Mouse (Mus musculus): ENCODE measurements at regions not wholly inside any gene's neighbourhood (a gene's known extent, or its start where the extent isn't known, plus 50 kb on each side); places are given as distances from the start of the nearest gene placed in this dataset.
A peak's percentile ranks its signal among the peaks of the same experiment; 100 is the strongest.

DNA sequence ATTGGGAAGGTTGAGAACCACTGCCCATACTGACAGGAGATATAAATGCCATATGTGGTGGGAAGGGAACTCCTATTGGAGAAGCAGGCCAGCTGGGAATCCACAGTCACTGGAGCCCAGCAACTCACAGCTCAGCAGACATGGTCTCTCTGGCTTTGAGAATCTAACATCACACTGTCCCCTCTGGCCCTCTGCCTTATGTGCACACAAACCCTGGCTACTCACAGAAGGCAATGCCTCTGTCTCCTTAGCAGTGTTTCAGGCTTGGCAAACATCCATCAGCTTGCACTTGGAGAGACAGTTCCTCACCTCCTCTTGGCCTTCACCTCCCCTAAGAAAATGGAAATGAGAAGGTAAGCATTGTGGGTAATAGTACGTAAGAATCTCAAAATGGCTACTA, 188.2 kb upstream of the Mgmt start:
- DNase-seq, result no peak

GRCm38 (mm10) chr7:136707200-136708003, 187.0 kb upstream of the Mgmt start:
- no peak for DNase-seq

DNA sequence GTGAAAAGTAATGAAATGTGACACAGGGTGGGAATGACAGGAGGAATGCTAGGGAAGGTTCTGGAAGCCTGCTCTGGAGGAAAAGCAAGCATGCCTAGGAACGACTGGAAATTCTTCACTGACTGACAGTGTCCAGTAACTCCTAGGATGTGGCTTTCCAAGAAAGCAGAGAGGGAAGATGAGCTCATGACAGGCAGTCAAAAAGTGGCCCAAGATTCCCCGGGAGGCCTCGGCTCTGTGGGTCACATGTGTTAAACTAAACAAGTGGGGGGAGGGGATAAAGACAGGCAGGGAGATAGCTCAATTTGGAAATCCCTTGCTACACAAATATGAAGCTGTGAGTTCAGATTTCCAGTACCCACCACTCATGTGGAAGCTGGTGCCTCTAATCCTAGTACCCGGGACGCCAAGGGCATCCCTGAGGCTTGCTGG, 186.4 kb upstream of the Mgmt start:
- DNase-seq, result no peak

GRCm38 (mm10) chr7:136710653-136711052, 183.8 kb upstream of the Mgmt start:
- peak; percentile 34 to 49 for DNase-seq

GRCm38 (mm10) chr7:136712962-136713640, 181.3 kb upstream of the Mgmt start:
- DNase-seq, result peak; percentile 47 to 68

DNA sequence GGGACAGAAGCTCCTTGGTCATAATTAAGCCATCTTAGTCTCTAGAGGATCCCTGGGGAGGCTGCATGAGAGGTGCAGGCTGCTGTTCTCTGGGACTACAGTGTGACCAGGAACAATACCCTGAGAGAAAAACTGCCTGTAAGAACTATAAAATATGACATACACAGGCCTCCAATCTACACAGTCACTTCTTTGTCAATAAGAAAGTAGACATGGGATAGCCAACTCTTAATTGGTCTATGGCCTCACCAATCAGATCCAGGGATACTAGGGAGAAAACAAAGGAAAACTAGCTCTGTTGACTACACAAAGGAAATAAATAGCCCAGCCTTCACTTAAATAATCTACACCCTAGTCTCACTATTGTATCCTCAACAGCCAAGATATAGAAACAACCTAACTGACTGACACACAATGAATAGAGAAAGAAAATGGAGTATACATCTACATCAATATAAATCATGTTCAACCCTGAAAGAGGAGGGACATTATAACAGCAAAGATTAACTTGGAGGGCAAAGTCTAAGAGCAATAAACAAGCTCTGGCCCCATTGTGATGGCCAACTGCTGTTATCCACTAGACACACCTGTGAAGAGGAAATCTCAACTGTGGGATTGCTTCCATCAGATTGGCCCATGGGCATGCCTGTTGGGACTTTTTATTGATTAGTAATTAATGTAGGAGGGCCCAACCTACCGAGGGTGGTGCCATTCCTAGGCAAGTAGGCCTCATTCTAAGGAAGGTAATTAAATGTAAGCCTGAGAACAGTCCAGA, 166.6 kb upstream of the Mgmt start:
- no peak for DNase-seq

DNA sequence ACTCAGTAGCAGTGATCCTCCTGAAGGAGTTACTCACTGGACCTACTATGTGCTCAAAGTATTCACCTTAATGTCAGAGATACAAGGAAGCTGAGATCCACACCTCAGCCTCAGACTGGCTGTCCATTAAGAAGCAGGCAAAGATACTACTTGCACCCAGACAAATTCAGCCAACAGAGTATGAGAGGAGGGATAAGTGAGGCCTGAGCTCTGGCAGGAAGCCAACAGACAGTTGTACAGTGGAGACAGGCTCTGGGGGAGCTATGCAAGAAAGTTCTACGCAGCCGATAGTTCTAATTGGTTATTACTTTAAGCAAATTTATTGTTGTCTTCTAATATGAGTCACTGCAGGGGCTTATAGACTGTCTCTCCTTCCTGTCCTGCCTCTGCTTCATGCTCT, 152.2 kb upstream of the Mgmt start:
- DNase-seq, result no peak

GRCm38 (mm10) chr7:136745412-136745811, 149.0 kb upstream of the Mgmt start:
- no peak for DNase-seq

DNA sequence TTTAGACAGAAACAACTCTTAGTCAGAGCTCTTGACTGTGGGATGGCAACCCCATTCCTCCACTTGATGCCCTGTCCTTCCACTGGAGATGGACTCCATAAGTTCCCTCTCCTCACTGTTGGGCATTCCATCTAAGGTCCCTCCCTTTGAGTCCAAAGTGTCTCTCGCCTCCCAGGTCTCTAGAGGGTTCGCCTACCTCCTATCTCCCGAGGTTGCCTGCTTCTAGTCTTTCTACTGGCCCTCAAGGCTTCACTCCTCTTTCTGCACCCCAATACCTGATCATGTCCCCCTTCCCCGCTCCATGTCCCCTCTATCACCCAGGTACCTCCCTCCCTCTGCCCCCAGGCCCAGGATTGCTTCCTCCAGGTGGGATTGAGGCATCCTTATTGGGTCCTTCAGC, 142.9 kb upstream of the Mgmt start:
- DNase-seq, result no peak

- no peak for DNase-seq
Measured at GRCm38 (mm10) chr7:136754821-136755220, 139.6 kb upstream of the Mgmt start.

DNA sequence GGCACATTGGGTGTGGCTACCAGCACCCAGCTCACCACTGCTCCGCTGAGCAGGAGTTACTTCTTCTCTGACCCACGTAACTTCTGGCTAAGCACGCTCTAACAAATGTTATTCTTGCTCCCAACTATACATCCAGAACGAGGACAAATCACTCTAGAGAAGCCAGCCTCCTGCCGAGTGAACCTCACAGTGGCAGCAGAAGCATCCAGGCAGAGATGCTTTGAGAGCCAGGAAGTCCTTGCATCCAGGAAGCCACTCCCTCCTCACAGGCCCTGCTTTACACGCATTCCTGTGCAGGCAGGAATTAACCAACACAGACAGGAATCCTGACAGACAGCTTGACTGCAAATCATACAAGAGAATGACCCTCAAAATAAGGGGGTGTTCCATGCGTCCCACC, 129.4 kb upstream of the Mgmt start:
- peak; percentile 8 to 27 for DNase-seq

DNA sequence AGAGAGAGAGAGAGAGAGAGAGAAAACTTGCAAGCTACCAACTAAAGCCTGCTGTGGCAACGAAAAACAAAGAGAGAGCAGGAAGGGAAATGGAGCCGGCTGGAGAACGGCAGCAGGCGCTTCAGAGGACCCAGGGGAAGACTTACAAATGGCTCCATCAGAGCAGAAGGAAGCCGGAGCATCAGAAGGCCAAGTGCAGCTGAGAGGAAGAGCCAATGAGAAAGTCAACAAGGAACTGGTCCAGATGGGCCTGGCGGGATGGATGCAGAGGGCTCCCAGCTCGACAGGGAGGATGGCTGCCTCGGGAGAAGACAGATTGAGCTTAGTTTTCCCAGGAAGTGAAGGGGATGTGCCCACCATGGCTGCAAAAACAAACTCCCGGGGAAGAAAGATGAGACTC, 127.2 kb upstream of the Mgmt start:
- no peak for DNase-seq

GRCm38 (mm10) chr7:136780708-136781107, 113.7 kb upstream of the Mgmt start:
- DNase-seq, result no peak

DNA sequence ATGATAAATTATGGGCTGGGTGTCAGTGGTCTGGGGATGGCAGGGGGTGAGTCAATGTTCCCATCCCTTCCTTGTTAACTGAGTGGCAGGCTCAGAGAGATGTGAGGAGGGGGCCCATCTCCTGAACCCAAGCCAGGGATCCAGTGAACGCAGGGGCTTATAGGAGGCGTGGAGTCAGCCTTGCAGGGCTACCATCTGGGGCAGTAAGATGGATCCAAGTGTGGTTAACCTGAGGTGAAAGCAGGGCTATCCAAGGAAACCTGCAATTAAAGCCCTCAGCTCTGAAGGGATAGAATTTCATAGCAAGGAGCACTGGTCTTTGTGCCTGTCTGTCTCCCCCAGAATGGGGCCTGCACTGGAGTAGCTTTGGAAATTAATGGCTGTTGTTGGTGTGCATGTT, 103.3 kb upstream of the Mgmt start:
- no peak for DNase-seq

GRCm38 (mm10) chr7:136792131-136792530, 102.3 kb upstream of the Mgmt start:
- DNase-seq, result no peak

- DNase-seq, result no peak
Measured at GRCm38 (mm10) chr7:136796415-136796814, 98.0 kb upstream of the Mgmt start.

DNA sequence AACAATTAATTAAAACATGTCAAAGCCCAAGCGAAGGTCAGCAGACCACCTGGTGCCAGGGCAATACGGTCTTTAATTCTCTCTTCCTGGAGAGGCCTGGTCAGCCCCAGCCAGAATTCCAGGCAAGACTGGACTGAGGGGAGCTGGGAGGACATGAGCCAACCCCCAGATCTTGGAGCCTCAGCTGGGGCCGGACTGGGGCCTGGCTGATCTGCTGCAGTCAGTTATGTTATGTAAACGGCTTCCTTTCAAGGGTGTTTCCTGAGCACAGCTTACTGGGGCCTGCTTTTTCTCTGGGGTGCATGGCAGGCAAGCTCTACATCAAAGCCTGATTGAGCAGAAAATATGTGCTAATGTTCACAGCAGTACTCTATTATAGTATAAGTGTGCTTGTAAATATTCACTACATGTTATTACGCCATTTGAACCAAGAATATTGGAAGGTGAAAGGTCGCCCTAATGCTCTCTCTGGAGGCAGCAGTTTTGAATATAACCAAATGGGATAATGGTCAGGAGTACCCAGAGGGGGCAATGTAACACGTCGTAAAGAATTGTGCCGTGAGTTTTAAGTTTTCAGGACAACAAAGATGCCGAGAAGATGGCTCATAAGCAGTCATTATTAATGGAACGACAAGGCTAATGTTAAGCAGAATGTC, 96.5 kb upstream of the Mgmt start:
- DNase-seq, result peak in 1 of 2 experiments; percentile 13

DNA sequence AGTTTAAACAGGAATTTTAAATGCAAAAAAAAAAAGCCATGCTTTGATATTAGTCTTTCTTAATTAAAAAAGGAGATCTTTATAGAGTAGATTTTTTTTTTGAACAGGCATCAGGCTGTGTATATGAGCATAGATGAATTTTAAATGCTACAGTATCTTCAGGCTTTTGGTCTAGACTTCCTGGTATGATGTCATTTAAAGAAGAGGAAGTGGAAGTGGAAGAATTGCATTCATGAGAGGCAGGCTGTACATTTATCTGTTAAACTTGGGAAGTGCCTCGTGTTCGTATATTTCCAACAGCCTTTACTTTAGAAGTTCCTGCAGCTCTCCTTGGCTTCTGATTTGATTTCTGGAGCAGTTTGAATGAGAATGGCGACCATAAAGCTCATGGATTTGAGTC, 95.8 kb upstream of the Mgmt start:
- DNase-seq, result no peak

DNA sequence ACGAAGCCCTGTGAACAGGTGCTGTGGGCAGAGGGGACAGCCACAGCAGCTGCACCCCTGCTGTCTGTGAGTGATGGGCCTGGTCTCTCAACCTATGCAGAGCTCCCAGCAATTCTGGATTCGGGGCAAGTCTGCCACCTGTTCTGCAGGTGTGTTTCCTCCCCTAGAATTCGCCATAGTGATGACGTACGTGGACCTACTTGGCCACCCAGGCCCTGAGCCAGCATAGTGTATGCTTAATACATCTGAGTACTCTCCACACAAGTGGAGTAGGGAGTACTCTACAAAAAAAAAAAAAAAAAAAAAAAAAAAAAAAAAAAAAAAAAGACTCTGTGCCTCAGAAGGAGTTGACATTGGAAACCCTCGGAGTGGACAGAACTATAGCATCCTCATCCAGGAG, 87.3 kb upstream of the Mgmt start:
- DNase-seq, result no peak

GRCm38 (mm10) chr7:136807968-136808367, 86.4 kb upstream of the Mgmt start:
- DNase-seq, result no peak

DNA sequence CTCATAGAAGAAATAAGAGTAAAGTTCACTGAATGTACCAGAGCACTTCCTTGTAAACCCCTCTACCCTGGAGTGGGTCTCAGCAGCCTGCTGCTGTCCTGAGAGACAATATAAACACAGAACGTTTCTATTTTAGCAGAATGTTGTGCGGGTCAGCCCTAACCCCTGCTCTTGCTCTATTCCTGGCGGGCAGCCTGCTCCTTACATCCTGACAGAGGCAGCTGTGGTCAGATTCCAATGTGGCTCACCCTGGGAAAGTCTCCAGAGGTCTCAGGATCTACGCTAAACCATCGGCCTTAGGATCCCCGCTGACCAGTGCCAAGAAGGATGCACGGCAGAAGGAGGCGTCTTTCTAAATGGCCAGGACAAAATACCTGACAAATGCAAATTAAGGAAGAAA, 84.8 kb upstream of the Mgmt start:
- peak; percentile 27 to 46 for DNase-seq

DNA sequence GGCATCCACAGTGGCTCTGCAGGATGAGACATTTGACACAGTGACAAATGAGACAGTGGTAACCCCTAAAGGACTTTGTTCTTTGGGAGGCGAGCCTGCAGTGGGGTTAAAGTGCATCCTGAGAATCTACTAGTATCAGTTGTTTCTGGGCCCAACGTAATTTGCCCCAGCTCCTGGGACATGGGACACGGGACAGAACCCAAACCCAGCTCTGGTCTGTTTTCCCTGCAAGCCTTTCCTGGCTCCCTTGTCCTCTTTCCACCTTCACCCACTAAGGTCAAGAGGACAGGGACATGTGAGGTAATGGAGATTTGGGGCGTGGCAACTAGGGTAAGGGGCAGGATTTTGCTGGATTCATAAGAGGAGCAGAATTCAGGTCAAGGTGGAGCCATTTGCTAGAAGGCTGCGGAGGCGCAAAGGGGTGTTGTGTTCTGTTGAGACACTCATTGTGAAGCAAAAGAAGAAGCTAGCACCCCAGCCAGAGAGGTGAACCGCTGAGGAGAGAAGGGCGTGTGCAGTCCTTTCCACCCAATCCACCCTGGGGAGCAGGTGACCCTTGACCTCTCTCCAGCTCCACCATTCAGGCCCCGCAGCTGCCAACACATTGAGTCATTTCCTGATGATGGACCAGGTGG, 80.6 kb upstream of the Mgmt start:
- DNase-seq, result no peak

- DNase-seq, result no peak
Measured at GRCm38 (mm10) chr7:136814751-136815150, 79.7 kb upstream of the Mgmt start.
